ENCODE assay signal across 11 mouse cellular contexts in the genomic region with DNA sequence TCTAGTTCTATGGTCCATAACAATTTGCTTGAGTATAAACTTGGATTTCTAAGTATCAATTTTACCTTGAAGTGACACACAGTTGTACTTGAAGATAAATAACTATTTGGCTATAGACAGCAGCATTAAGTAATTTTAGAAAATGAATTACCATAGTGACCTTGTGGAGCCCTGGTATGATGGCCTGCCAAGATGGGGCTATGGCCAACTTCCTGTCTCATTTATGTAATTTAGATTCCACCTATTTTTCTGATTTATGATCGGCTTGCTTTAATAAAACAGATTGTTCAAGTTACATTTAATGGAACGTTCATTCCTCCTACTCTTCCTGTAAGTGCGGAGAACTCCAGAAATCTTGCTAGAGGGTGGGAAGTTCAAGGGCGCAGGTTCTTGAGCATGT.
"Had no signal": no experiment of that assay in that cellular context is flagged by ENCODE, and none has a peak within 500 bp of the region (broad histone marks: within the 10 kb centered on the region; RNA-seq: fewer than 3 reads in every experiment).

No protein-coding gene starts in this region.

- H3K27ac ChIP-seq: limb, embryonic 12.5 days; liver, embryonic 13.5 days; midbrain, embryonic 13.5 days had no signal

- H3K9me3 ChIP-seq: limb, embryonic 12.5 days; liver, embryonic 13.5 days; midbrain, embryonic 13.5 days had no signal

- H3K27me3 ChIP-seq: limb, embryonic 12.5 days; liver, embryonic 13.5 days; midbrain, embryonic 13.5 days had no signal

- H3K4me2 ChIP-seq: limb, embryonic 12.5 days; liver, embryonic 13.5 days; midbrain, embryonic 13.5 days had no signal

- H3K4me1 ChIP-seq: limb, embryonic 12.5 days; liver, embryonic 13.5 days; midbrain, embryonic 13.5 days had no signal

- ATAC-seq: intestine, embryonic 16.5 days; liver, postnatal 0 days; midbrain, embryonic 13.5 days had no signal

- DNase-seq: kidney, postnatal 10 days; layer of hippocampus, adult 9-11 months; liver; liver, embryonic 13.5 days; liver, postnatal 0 days; right cerebral cortex, postnatal 14 days; thymus, adult 18-20 months; thymus, postnatal 25 days had no signal

- H3K9ac ChIP-seq: limb, embryonic 12.5 days; liver, embryonic 13.5 days; liver, postnatal 0 days; midbrain, embryonic 13.5 days had no signal

- H3K4me3 ChIP-seq: limb, embryonic 12.5 days; liver, embryonic 13.5 days; midbrain, embryonic 13.5 days had no signal

- H3K36me3 ChIP-seq: limb, embryonic 12.5 days; liver, embryonic 13.5 days; midbrain, embryonic 13.5 days had no signal
